ENCODE assay signal across 31 mouse cellular contexts in the genomic region with DNA sequence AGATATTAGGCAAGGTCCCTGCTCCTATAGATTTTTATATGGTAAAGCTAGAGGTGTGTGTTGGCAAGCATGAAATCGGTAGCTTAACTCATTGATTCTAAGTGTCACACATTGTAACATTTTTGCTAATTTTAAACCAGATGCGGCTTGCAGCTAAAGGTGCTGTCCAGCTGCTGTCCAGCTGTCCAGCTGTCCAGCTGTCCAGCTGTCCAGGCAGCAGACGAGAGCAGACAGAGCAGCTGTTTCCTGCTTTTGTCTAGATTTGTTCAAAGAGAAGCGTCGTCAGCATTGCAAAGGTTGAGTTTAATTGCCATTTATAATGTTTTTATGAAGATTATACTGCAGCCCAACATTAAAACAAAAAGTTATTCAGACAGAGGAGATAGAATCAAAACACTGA. TPM values are rescaled to one million over a fixed set of nuclear protein-coding genes. Genes with fewer than 3 reads are reported as not detected.
DNase-seq lines count a peak whose midpoint lies in the region; ATAC-seq and TF ChIP-seq lines count a peak whose summit lies in the region.
"Had no signal": no experiment of that assay in that cellular context is flagged by ENCODE, and none has a peak within 500 bp of the region (broad histone marks: within the 10 kb centered on the region; RNA-seq: fewer than 3 reads in every experiment).

No protein-coding gene starts in this region.

- H3K4me3 ChIP-seq in lung, embryonic 14.5 days (ENCODE audit: low read depth, low read length) = no peak overlapping the region
- H3K4me3 ChIP-seq: embryonic facial prominence, embryonic 12.5 days; erythroblast, embryonic 14.5 days; forebrain, embryonic 13.5 days; heart, adult 2 months; heart, embryonic 10.5 days; heart, embryonic 13.5 days had no signal

- no peak overlapping the region for H3K9ac ChIP-seq in lung, embryonic 14.5 days
- H3K9ac ChIP-seq: embryonic facial prominence, embryonic 12.5 days; forebrain, embryonic 13.5 days; heart, embryonic 13.5 days; hindbrain, embryonic 14.5 days had no signal

- no peak overlapping the region for H3K27ac ChIP-seq in lung, embryonic 14.5 days (ENCODE audit: low read depth)
- H3K27ac ChIP-seq: embryonic facial prominence, embryonic 12.5 days; forebrain, embryonic 13.5 days; heart, adult 2 months; heart, embryonic 10.5 days; heart, embryonic 13.5 days; hindbrain, embryonic 14.5 days; hindbrain, postnatal 0 days had no signal

- no peak overlapping the region for H3K4me2 ChIP-seq in lung, embryonic 14.5 days
- H3K4me2 ChIP-seq: embryonic facial prominence, embryonic 12.5 days; forebrain, embryonic 13.5 days; heart, embryonic 13.5 days; hindbrain, embryonic 14.5 days had no signal

- no peak for TF ChIP-seq CTCF in lung, embryonic 14.5 days (IDR thresholded peaks at IDR 0.05; ENCODE audit: low read depth)

- H3K36me3 ChIP-seq in lung, embryonic 14.5 days (ENCODE audit: insufficient read depth) = no peaks in the 10 kb centered on the region
- H3K36me3 ChIP-seq: embryonic facial prominence, embryonic 12.5 days; heart, embryonic 10.5 days; heart, embryonic 13.5 days had no signal

- H3K4me1 ChIP-seq in lung, embryonic 14.5 days (ENCODE audit: insufficient read depth) = no peaks in the 10 kb centered on the region
- H3K4me1 ChIP-seq: embryonic facial prominence, embryonic 12.5 days; forebrain, embryonic 13.5 days; heart, embryonic 10.5 days; heart, embryonic 13.5 days had no signal

- no peak for ATAC-seq in lung, embryonic 14.5 days (ENCODE audit: insufficient read depth)
- ATAC-seq: activated CD4-positive, CD25-positive, alpha-beta regulatory T cell, adult 4 months; CD4-positive, CD25-positive, alpha-beta regulatory T cell, adult 4 months; forebrain, embryonic 13.5 days; forebrain, embryonic 16.5 days; hindbrain, postnatal 0 days; inflammation-experienced regulatory T-cells, adult 6 months had no signal

- 55% methylated on average over 5 of the region's 5 CpGs for WGBS in lung, embryonic 14.5 days

- H3K27me3 ChIP-seq in lung, embryonic 14.5 days (ENCODE audit: insufficient read depth, low read length) = no peaks in the 10 kb centered on the region
- H3K27me3 ChIP-seq: embryonic facial prominence, embryonic 12.5 days; forebrain, embryonic 13.5 days; heart, embryonic 13.5 days had no signal

- no peaks in the 10 kb centered on the region for H3K9me3 ChIP-seq in lung, embryonic 14.5 days (ENCODE audit: low read depth, low read length)
- H3K9me3 ChIP-seq: embryonic facial prominence, embryonic 12.5 days; forebrain, embryonic 13.5 days; heart, embryonic 10.5 days; heart, embryonic 13.5 days had no signal

- DNase-seq in embryo, embryonic 11 days = peak; percentile 4
- no peak for DNase-seq in embryo, embryonic 10 days (ENCODE audit: low spot score)
- peak; percentile 24 for DNase-seq in kidney, postnatal 10 days
- no peak for DNase-seq in kidney, adult 8-10 months
- peak; percentile 20 for DNase-seq in lung, embryonic 14.5 days
- no peak for DNase-seq in lung, adult 18-20 months
- no peak for DNase-seq in Muller cell, postnatal 12 days (ENCODE audit: inconsistent ontology term)
- DNase-seq: adrenal gland, adult 8-10 months; adrenal gland, postnatal 25 days; B cell, adult 2 months; cerebellum, adult 11-12 months; cerebellum, adult 8-10 months; cerebellum, postnatal 10 days; cerebellum, postnatal 36 days; gastrocnemius, postnatal 10 days; gastrocnemius, postnatal 36 days; heart, adult 2 months; heart, postnatal 4 days had no signal

RNA-seq across cellular contexts. Expression of gene Pdgfd, which starts 44.5 kb away (rescaled TPM):
- polyA plus RNA-seq in lung, embryonic 14.5 days (2014; fragmentation: Nextera tagmentation; extraction: Ambion mirVana) = 5.1 TPM in 2 replicates
- polyA plus RNA-seq: activated CD4-positive, CD25-positive, alpha-beta regulatory T cell, adult 4 months; CD4-positive, CD25-positive, alpha-beta regulatory T cell, adult 4 months; erythroblast, embryonic 14.5 days; inflammation-experienced regulatory T-cells, adult 6 months had no signal

RNA-seq across cellular contexts. Expression of gene Ddi1, which starts 56.8 kb away (rescaled TPM):
- 0.09 and 0.11 TPM in 2 replicates for polyA plus RNA-seq in lung, embryonic 14.5 days (2014; fragmentation: Nextera tagmentation; extraction: Ambion mirVana)
- polyA plus RNA-seq: activated CD4-positive, CD25-positive, alpha-beta regulatory T cell, adult 4 months; brain, embryonic 14.5 days; CD4-positive, CD25-positive, alpha-beta regulatory T cell, adult 4 months; cortical plate, adult 2 months; erythroblast, embryonic 14.5 days; forebrain, embryonic 13.5 days; forebrain, embryonic 16.5 days; heart, adult 2 months; hindbrain, embryonic 14.5 days had no signal

Comparison
In these comparisons a context has a peak if more than half of its experiments do, and no peak if none do; other contexts are left out.
1. DNase-seq: peak in embryo, embryonic 11 days (single experiment), kidney, postnatal 10 days (single experiment) and lung, embryonic 14.5 days (single experiment); none in embryo, embryonic 10 days (single experiment), kidney, adult 8-10 months (0 of 2), lung, adult 18-20 months (0 of 2) and Muller cell, postnatal 12 days (single experiment).